Mouse (Mus musculus) C2C12 (cell line): ENCODE measurements around the gene Olfr781. TPM values are rescaled to one million over a fixed set of nuclear protein-coding genes. Genes with fewer than 3 reads are reported as not detected.
"Not testable (repeated sequence)": the region's sequence is repeated elsewhere in the genome, so short reads cannot be mapped to it uniquely, and the experiment has no call there.

Experiments
- H3K27me3 ChIP-seq: one replicate; pipeline ENCODE4 v1.6.1; 2011; ENCODE audit not compliant: control insufficient read depth, insufficient read depth, insufficient read length
- H3K36me3 ChIP-seq: one replicate; pipeline ENCODE4 v1.6.1; 2011; ENCODE audit not compliant: control insufficient read depth, insufficient read depth
- H3K4me3 ChIP-seq: one replicate; pipeline ENCODE4 v1.5.1; 2011; ENCODE audit warnings: mild to moderate bottlenecking, control low read depth; ENCODE audit not compliant: poor library complexity, insufficient read depth, severe bottlenecking
- H3K79me2 ChIP-seq: one replicate; pipeline ENCODE4 v1.6.1; 2011; ENCODE audit not compliant: control insufficient read depth, insufficient read depth
- H3K79me3 ChIP-seq: one replicate; pipeline ENCODE4 v1.6.1; 2011; ENCODE audit warnings: low read depth, control low read depth
- H3ac ChIP-seq: one replicate; pipeline ENCODE3; 2011; ENCODE audit warnings: low read depth; ENCODE audit not compliant: control insufficient read depth, insufficient read length
- CEBPB ChIP-seq: IDR thresholded peaks from one replicate; pipeline ENCODE4 v1.6.1; 2011; ENCODE audit warnings: low read depth, mild to moderate bottlenecking, control low read depth, moderate library complexity
- FOSL1 ChIP-seq: IDR thresholded peaks from one replicate; pipeline ENCODE4 v1.8.0; 2011; ENCODE audit warnings: mild to moderate bottlenecking, low read length; ENCODE audit not compliant: poor library complexity, insufficient read depth, severe bottlenecking
- MYOD1 ChIP-seq: IDR thresholded peaks from one replicate; pipeline ENCODE4 v1.6.1; 2011; ENCODE audit warnings: low read depth; ENCODE audit not compliant: control insufficient read depth, insufficient read length
- MYOG ChIP-seq: IDR thresholded peaks from one replicate; pipeline ENCODE4 v1.6.1; 2011; ENCODE audit not compliant: control insufficient read depth, insufficient read length; ENCODE audit errors: extremely low read depth
- USF1 ChIP-seq: IDR thresholded peaks from one replicate; pipeline ENCODE4 v1.6.1; 2011; ENCODE audit warnings: low read depth, mild to moderate bottlenecking, control low read depth, moderate library complexity
- polyA plus RNA-seq: library from polyadenylated mRNA; unstranded; fragments of >200 nt; fragmentation: generic; extraction: Trizol; gene quantifications from one replicate; pipeline ENCODE4 v1.2.1, GENCODE M21; 2012; ENCODE audit warnings: missing spikeins

The Olfr781 gene
- polyA plus RNA-seq, 1 experiment, result not detected

GRCm38 (mm10) chr10:129357307-129357706 lies 28.7 kb downstream of the Olfr781 start:
- Histone ChIP-seq H3K36me3 (no peaks in the 10 kb centered on the region), H3K27me3 (no peaks in the 10 kb centered on the region), H3K79me2 (no peaks in the 10 kb centered on the region), H3ac (no peak overlapping the region), H3K79me3 (no peaks in the 10 kb centered on the region), H3K4me3 (no peak overlapping the region)
- peak; percentile 13 for TF ChIP-seq MYOD1
- TF ChIP-seq USF1, result no peak
- TF ChIP-seq FOSL1, result no peak
- TF ChIP-seq MYOG, result no peak
- TF ChIP-seq CEBPB, result no peak

GRCm38 (mm10) chr10:129374051-129374450 lies 45.4 kb downstream of the Olfr781 start:
- not testable (repeated sequence) for H3K4me3 ChIP-seq, H3K36me3 ChIP-seq, H3K79me3 ChIP-seq, H3ac ChIP-seq, H3K27me3 ChIP-seq, H3K79me2 ChIP-seq

Other genes with a start within 250 kb of the Olfr781 start
- not detected for gene Olfr767, start 245.9 kb upstream of the Olfr781 start, polyA plus RNA-seq
- gene Olfr768, start 229.5 kb upstream of the Olfr781 start, polyA plus RNA-seq, result not detected
- gene Olfr769, start 211.0 kb upstream of the Olfr781 start, polyA plus RNA-seq, result not detected
- gene Olfr770, start 189.9 kb upstream of the Olfr781 start, polyA plus RNA-seq, result not detected
- gene Olfr771, start 164.1 kb upstream of the Olfr781 start, polyA plus RNA-seq, result not detected
- not detected for gene Olfr772, start 150.9 kb upstream of the Olfr781 start, polyA plus RNA-seq
- not detected for gene Olfr773, start 141.4 kb upstream of the Olfr781 start, polyA plus RNA-seq
- gene Olfr774, start 92.7 kb upstream of the Olfr781 start, polyA plus RNA-seq, result not detected
- gene Olfr775, start 80.4 kb upstream of the Olfr781 start, polyA plus RNA-seq, result not detected
- gene Olfr776, start 69.7 kb upstream of the Olfr781 start, polyA plus RNA-seq, result not detected
- gene Olfr777, start 57.4 kb upstream of the Olfr781 start, polyA plus RNA-seq, result not detected
- not detected for gene Olfr780, start 10.7 kb upstream of the Olfr781 start, polyA plus RNA-seq
- not detected for gene Olfr782, start 20.0 kb downstream of the Olfr781 start, polyA plus RNA-seq
- gene Olfr784, start 55.2 kb downstream of the Olfr781 start, polyA plus RNA-seq, result 0.02 TPM
- not detected for gene Olfr785, start 76.6 kb downstream of the Olfr781 start, polyA plus RNA-seq
- not detected for gene Olfr786, start 98.5 kb downstream of the Olfr781 start, polyA plus RNA-seq
- gene Olfr787, start 133.0 kb downstream of the Olfr781 start, polyA plus RNA-seq, result not detected
- not detected for gene Olfr788, start 142.1 kb downstream of the Olfr781 start, polyA plus RNA-seq
- gene Olfr789, start 155.9 kb downstream of the Olfr781 start, polyA plus RNA-seq, result not detected
- gene Olfr790, start 169.6 kb downstream of the Olfr781 start, polyA plus RNA-seq, result not detected
- not detected for gene Olfr791, start 192.9 kb downstream of the Olfr781 start, polyA plus RNA-seq
- gene Olfr792, start 210.3 kb downstream of the Olfr781 start, polyA plus RNA-seq, result not detected
- gene Olfr794, start 238.8 kb downstream of the Olfr781 start, polyA plus RNA-seq, result not detected